Mouse (Mus musculus) CD4-positive, CD25-positive, alpha-beta regulatory T cell, adult 2 months (primary cell): ENCODE results near the gene Lmntd1.

Source experiments
- DNase-seq: peaks from one replicate; pipeline ENCODE4 v3.0.0-alpha.2; 2012; ENCODE audit warnings: low read depth, low spot score

The Lmntd1 gene

DNA sequence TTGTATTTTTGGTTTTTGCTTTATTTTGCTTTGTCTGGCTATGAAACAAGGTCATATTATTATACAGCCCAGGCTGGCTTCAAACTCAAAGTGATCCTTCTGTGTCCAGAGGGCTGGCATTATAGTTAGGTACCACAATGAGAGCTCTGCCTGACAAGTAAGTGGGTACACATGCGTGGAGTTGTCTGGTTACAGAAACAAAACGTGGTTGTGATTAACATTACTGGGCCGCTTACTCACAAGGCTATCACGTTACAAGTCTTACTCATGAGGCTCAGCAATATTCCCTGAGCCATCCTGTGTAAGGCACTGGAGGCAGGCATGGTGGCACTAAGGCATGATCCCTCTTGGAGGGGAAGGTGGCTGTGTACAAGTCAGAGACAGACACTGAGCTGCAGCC lies 49.4 kb downstream of the Lmntd1 start:
- DNase-seq: no peak

DNA sequence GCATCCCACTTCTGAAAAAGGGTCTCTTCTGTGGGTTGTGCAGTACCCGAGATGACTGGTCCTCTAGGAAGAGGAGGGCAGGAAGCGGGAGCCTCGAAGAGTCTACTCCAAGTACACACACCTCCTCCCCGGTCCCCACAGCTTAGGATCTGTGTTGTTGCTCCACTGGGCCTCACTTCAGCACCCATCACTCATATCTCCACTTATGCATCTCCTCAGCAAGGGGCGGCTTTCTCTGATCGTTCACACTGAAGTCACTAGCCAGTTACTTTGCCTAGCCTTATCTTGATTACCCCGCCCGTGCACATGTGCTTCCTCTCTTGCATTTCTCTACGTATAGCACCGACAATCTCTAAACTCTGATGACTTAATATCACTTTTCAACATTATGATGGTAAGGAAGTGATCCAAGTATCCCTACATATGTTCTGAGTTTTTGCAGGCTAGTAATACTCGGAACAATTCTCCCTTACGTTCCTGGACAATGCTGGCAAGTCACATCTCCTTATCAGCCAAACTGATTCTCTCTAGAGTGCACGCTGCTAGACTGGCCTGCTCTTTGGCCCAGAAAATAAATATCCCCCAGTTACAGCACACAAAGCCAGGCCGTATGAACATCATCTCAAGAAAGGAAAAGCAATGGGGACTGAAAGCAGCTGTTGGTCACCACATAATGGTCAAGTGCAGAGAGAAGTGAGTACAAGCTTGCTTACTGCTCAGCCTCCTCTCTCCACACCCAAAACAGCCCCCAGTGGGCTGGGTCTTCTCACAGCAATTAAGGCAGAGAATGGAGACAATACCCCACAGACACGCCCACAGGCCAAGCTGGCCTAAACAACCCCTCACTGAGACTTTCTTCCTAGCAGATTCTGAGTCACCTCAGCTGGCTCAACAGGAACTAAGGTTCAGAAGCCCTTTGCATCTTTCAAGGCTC lies 56.8 kb downstream of the Lmntd1 start:
- DNase-seq: no peak

DNA sequence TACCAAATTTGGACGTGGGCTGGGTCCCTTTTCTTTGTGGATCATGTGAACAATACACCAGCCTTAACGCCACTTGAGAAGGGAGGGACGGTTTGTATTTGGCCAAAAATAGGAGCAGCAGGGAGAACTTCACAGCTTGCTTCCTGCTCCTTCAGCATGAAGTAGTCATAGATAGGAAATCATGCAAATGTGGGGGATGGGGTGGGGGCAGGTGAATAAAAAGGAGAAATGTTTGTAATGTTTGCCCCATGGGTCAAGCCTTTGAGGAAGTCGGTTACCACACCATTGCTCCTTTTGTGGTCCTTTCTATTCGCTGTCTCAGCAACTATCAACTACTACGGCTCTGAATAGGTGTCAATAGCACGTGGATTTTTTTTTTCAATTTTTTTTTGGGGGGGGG lies 60.9 kb downstream of the Lmntd1 start:
- no peak for DNase-seq

DNA sequence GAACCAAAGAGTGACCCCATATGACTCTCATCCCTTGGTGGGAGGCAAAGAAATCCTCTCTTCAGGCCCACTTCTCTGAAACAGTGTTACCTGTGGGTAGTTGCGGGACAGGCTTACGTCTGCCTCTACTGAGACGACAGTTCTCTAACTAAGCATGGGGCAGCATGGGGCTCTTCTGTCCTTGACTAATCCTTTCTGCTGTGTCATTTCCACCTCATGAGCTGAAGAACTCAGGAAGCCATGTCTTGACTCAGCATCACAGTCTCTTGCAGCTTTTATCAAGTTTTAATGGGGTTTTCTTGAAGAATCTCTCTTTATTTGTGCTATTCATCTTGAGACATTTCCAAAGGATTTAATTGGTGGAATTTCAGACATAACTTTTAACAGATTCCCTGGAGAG lies 61.3 kb downstream of the Lmntd1 start:
- DNase-seq: no peak

DNA sequence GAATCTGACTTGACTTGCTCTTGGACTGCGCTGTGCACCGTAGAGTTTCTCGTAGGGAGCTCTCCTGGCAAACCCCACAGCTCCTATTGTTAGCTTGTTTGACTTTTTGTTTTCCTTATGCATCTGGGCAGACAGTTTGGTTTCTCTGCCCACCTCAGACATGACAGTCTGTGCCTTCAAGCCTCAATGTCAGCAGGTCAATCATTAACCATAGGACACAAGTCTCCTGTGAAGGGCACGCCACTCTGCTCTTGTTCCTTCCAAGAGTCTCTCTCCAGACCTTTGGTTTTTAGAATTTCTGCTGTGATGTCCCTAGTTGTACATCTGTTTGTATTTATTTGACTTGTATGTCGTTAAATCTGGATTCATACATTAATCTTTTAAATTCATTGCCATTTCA lies 63.1 kb downstream of the Lmntd1 start:
- no peak for DNase-seq

DNA sequence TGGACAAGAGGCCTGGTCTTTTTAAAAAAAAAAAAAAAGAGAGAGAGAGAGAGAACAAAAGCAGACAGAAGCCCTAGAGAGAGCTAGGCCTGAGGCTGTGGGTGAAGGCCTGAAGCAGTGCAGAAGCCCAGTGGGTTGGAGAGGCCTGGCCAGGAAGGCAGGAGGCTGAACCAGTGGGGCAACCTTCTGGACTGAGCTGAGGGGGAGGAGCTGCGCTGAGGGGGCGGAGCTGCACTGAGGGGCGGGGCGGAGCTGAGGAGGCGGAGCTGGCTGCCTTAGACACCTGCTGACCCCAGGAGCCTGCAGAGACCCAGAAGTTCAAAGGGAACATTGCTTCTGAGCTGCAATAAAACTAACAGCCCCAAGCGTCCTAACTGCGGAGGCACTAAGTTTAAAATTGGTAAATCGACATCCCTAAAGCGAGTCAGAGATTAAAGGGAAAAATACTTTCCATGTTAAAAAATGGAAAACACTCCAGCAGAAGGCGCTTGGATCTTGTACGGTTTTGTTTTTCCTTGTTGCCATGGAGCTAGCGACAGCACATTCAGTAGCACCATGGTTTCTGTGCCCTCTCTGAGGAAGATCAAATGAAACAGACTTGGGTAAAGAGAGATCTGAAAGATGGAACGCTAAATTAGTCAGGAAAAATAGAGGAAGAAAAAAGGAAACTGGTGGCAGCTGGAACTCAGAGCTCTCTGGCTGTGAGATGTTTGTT lies 68.0 kb downstream of the Lmntd1 start:
- DNase-seq: no peak

DNA sequence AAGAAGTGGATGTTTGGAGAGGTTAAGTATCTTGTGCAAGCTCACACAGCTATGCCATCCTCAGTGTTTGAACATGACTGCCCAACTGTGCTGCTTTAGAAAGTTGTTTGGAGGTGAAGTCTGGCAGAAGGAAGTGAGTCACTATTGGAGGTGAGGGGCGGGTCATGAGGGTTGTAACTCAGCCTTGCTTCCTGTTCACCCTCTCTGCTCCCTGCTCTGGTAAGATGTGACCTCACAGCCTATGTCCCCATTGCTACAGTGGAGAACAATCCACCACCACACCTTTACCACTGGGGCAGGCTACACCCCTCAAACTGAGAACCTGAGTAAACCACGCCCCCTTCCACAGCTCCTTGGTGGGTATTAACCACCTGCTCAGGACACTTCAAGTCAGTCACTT lies 69.3 kb downstream of the Lmntd1 start:
- no peak for DNase-seq

DNA sequence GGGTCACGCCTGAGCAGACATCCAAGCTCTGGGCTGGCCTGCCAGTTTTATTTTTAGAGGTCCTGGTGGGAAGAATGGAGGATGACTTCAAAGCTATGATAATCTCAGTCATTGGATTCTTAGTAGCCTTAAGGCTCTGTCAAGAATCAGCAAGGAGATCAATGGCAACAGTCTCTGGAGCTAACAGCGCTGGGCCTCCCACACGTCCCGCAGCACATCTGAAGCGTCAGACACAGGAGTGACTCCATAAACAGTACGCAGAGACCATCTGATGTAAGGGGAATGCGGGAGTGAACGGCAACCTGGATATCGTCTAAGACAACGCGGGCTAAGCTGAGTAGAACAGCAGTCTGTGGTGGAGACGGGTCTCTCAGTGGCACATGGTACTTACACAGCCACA lies 69.8 kb downstream of the Lmntd1 start:
- no peak for DNase-seq

DNA sequence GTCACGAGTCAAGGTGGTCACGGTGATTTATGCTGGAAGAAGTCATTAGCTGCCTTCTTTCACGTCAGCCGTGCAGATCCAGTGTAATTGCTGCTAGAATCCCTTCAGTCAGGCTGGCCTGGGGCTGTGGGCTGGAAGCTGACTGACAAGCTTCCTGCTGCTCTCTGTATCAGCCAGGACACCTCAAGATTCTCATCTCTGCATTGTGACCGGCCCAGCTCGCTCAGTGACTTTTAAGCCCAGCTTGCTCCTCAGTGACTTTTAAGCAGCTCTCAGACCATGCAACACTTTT lies 74.6 kb downstream of the Lmntd1 start:
- DNase-seq: no peak

DNA sequence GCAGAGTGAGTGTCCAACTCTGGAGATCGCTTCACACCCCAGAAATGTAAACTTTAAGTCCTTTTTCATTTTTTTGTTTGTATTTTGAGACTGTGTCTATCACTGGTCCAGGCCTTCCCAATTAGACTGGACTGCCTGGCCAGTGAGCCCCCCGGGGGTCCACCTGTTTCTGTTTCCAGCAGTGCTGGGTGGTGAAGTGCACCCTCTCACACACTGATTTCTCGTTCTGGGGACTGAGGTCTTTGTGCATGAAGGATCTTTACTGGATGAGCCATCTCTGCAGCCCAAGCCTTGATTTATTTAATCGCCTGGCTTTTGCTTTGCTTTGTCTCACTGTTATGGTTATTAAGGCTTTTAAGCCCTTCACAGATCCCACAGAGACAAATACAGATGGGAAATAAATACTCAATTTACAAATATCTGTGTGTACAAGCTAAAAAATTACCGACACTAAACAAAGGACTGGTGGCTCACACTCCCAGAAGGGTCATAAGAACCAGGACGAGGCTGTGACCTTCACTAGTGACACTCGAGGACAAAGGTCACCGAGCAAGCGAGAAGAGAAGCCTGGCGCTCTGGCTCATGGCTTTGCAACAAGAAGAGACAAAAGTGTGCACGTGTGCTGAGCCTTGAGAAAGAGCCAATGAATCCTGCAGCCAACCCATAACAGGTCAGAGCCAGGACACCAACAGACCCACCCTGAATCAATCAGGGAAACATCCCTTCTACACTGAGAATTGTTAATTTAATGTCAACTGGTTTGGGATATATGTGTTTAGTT lies 75.1 kb downstream of the Lmntd1 start:
- no peak for DNase-seq

DNA sequence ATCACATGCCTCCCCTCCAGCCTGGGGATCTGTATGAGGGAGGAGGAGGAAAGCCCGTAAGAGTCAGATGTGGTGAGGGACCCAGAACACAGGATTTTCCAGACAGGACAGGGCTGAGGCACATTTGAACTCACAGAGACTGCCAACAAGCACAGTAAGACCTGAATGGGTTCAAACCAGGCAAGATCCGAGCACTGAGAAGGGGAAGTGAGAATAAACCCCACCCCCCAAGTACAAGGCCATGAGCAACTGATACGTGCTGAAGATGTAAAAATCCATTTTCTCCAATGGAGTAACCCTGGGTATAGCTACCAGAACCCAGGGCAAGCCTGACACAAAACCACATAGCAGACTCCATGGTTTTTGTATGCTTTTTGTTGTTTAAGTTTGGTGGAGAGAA lies 83.7 kb downstream of the Lmntd1 start:
- DNase-seq: no peak

DNA sequence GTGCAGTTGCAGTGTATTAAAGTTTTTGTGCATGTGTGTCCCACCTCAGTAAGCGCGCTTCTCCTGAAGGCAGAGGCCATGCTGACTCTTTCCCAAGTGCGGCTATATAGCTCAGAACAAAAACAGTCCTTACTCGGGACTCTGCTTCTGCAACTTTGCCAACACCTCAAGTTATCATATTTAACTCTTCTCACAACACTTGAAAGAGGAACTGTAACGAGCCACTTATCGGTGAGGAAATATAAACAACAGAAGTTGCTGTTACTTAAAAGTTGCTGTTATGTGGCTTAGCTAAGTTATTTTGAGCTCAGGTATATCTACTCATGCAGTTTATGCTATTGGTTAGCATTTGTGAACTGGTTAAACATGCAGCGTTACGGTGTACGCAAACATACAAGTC lies 90.8 kb downstream of the Lmntd1 start:
- DNase-seq: no peak

DNA sequence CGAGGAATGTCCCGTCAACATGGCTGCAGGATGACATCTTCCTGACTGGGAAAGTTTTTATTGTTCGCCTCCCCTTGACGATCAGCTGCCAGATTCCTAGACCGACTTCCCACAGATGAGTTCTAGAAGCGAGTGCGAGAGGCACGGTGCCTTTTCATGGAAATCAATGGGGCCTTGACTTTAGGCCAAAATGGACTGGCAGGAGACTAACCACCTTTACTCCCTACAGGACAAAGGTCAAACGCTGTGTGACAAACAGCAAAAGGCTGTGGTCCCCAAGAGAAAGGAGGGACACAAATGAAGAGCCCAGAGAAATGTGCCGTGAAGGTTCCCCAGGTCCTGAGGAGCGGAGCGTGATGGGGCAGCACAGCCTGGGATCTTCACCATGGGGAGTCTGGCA lies 91.5 kb downstream of the Lmntd1 start:
- no peak for DNase-seq

DNA sequence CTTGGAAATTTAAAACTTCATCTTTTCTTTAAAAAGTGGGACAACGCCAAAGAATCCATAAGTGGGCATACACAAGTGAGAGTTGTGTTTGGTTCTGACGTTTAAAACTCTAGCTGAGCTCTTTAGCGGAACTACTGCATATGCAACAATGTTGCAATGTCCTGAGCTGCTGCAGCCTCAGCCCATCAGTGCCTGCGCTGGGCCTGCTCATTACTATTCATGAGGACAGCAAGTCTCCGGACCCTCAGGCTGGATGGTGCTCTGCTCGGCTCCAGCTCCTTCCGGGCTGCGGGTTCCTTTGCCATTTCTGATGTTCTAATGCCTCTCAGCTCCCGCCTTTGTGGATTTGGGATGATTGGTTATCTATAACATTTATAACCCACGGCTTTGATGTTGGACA lies 97.1 kb downstream of the Lmntd1 start:
- no peak for DNase-seq

DNA sequence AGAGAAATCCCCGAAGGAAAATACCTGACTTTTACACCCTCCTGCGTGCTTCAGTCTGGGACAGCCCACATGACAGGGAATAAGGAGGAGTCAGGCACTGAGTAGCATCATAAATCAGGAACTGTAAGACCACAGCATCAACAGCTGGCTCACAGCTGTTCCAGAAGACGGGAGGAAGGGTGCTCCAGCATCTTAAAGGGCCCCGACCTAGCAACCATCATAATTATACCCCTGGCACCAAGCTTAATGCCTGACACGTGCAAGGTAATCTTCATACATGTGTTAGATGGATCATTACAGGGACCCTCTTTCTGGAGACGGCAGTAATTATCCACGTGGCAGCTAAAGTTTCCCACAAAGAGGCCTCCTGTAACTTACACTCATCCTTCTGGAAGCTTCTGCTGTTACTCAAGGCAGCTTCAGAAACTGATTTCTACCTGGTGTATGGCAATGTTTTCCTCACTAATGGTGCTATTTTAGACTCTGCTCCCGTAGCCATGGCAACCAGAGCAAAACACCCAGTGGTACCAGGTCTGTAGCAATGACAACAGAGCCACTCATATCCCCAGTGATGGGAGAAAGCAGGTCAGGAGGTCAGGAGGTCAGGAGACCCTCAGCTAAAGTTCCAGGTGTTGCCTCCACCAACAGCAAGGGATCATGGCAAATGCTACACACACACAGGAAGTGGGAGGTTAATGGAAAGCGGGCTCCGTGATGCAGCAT lies 98.1 kb downstream of the Lmntd1 start:
- no peak for DNase-seq

DNA sequence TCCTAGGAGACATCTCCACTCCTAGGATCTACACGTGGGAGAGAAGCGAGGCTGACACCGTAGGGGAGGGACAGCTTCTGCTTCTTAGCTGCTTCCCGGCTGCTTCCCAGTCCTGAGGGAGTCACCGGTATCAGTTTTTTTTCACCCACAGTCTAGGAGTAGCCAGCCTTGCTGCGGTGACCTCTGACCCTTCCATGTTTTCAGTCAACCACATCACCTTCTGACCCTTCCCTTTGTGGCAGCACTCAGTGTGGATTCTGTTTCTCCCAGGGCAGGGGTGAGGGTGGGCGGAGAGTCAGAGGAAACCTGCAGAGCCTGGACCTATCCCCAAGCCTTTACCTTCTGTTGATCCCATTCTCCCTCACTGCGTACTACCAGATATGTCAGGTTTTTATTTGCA lies 102.9 kb downstream of the Lmntd1 start:
- no peak for DNase-seq

DNA sequence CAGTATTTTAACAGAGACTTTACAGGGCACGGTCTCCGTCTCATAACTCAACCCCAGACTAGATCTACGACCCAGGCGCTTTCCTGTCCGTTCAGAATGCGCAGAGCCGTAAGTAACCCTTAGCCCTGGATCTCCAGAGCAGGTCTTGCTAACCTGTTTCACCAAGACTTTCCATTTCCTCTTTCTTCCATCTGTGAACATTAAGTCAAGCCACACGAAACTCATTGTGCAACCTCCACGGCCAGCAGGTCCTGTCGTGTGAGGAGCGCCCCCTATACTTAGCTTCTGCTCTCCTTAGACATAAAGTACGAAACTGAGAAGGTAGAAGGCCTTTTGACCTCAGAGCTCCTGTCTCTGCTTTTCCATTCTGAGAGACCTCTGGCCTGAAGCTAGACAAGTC lies 105.3 kb downstream of the Lmntd1 start:
- DNase-seq: peak; percentile 7

DNA sequence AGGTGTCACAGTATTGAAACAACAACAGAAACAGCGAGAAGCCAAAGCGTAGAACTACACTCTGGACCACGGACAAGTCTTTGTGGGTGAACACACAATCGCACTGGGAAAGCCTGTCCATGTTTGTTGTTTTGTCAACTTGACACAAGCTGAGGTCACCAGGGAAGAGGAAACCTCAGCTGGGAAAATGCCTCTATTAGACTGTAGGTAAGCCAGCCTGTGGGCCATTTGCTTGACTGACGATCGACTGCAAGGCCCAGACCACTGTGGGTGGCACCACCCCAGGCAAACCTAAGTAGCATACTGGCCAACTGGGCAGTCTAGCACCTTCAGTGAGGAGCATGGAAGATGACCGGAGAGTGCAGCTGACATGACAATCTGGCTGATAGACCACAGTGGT lies 112.4 kb downstream of the Lmntd1 start:
- DNase-seq: no peak

DNA sequence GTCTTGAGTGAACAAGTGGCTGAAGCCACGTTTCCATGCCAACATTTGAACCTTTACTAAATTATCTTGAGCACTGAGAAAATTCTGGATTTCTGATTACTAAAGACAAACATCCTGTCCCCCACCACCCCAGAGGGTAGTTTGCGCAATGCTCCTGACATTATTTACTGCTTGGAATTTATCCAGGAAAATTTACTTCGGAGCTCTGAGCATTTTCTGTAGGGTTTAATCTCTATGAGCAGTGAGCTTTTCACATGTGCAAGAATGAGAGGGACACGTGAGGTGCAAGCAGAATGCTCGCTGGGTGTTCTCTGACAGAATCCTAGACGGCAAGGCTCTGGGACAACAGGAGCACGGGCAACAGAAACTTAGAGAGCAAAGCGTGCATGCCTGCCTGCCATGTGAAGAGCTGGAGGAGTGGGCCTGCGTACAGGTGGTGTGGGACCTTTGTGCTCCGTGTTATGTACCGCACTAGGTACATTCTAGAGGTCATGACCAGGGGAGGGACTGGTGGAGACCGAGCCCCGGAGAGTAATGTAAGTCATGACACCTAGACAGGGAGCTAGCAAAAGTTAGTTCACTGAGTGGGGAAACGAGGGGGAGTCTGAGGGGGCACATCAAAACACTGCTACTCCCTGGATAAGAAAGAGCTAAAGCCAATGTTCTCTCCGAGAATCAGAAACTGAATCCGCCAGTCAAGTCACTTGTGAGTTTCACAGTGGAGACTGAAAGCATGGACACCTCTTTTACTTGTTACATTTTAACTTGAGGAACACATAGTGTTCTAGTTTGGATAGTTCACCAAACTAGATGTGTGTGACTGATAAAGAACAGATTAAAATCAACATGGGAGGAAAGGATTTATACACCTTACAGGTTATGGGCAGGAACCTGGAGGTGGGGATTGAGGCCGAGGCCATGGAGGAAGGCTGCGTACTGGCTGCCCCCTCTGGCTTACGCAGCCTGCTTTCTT lies 114.3 kb downstream of the Lmntd1 start:
- DNase-seq: no peak

DNA sequence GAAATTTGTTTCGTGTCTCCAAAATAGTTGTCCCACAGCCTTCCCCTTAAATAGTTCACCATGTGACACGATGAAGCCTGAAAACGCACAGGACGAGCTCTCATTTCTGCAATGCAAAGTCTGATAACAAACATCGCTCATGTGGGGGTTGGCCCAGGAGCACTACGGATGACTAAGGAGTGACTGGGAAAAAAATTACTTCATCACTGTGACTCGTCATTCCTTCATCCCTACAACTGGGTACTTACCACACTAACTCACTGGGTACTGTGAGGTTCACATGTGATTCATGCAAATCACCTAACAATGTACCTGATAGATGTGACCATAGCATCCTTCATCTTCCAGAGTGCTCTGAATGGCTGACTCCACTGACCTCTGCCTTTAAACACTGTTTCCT lies 118.4 kb downstream of the Lmntd1 start:
- DNase-seq: no peak

DNA sequence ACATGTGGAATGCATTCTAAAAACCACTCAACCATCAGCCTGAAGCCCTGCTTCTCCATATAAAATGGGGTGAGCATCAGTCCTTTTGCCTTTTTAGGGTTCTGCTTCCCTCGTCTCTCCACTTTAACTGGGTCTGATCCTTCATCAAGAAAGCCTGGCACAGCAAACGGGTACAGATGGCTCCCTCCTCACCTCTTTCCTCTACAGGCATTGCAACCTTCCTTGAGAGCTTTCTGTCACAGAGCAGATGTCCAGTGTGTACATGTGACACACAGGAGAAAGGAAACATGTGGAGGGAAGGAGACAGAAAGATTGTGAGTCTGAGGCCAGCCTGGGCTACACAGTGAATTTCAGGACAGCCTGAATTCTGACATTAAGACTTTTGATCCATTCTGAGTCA lies 125.9 kb downstream of the Lmntd1 start:
- no peak for DNase-seq
